43 mouse cellular contexts compared by ENCODE assay signal in the genomic region with DNA sequence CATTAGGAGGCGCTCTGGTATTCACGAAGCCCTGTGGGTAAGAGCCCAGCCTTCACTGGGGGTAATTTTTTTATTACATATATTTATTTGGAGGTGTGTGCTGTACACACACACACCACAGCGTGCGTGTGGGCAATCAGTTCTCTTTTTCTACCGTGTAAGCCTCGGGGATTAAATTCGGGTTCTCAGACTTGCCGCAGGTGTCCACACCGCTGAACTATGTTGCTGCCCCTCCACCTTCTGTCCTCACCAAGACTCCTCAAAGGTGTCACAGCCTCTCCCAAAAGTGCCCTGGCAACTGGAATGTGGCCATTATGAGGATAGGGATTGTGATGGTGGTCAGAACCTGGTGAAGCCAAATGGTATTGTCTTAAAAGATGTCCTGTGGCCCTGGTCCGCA. TPM values are rescaled to one million over a fixed set of nuclear protein-coding genes. Genes with fewer than 3 reads are reported as not detected.
"Had no signal": no experiment of that assay in that cellular context is flagged by ENCODE, and none has a peak within 500 bp of the region (broad histone marks: within the 10 kb centered on the region; RNA-seq: fewer than 3 reads in every experiment).

A gene (plus strand): TSS at position 301 of the 400 bp plus-strand sequence.

- H3K27ac ChIP-seq: gastrocnemius, adult 2 months; heart, embryonic 13.5 days; heart, embryonic 15.5 days; hindbrain, embryonic 13.5 days; hindbrain, embryonic 15.5 days; hindbrain, postnatal 0 days; kidney, embryonic 15.5 days; kidney, postnatal 0 days; limb, embryonic 13.5 days; limb, embryonic 15.5 days; liver, embryonic 12.5 days had no signal

- H3K36me3 ChIP-seq: heart, embryonic 13.5 days; heart, embryonic 15.5 days; hindbrain, embryonic 13.5 days; hindbrain, embryonic 15.5 days; kidney, embryonic 15.5 days; limb, embryonic 13.5 days; limb, embryonic 15.5 days; liver, embryonic 12.5 days had no signal

- H3K4me1 ChIP-seq: heart, embryonic 13.5 days; heart, embryonic 15.5 days; hindbrain, embryonic 13.5 days; hindbrain, embryonic 15.5 days; limb, embryonic 13.5 days; limb, embryonic 15.5 days; liver, embryonic 12.5 days had no signal

- H3K4me3 ChIP-seq: gastrocnemius, adult 2 months; heart, embryonic 13.5 days; heart, embryonic 15.5 days; hindbrain, embryonic 13.5 days; hindbrain, embryonic 15.5 days; kidney, embryonic 15.5 days; limb, embryonic 13.5 days; limb, embryonic 15.5 days; liver, embryonic 12.5 days had no signal

- DNase-seq: gastrocnemius, adult 2 months; gastrocnemius, postnatal 10 days; gastrocnemius, postnatal 25 days; heart, adult 18-20 months; heart, postnatal 14 days; heart, postnatal 36 days; kidney, adult 11 months; kidney, adult 2 months; kidney, adult 9 months; kidney, postnatal 14 days; kidney, postnatal 36 days; layer of hippocampus, adult 9-11 months; layer of hippocampus, postnatal 36 days; left cerebral cortex, postnatal 4 days had no signal

- H3K27me3 ChIP-seq: heart, embryonic 13.5 days; heart, embryonic 15.5 days; hindbrain, embryonic 13.5 days; hindbrain, embryonic 15.5 days; kidney, embryonic 15.5 days; limb, embryonic 13.5 days; limb, embryonic 15.5 days had no signal

RNA-seq across cellular contexts. Expression of the gene that starts here (rescaled TPM):
- total RNA-seq: gastrocnemius, adult 2 months; gastrocnemius, postnatal 10 days; gastrocnemius, postnatal 25 days; gastrocnemius, postnatal 4 days; granulocyte monocyte progenitor cell, adult 5-6 weeks; heart, adult 18-20 months; heart, adult 8-10 months; heart, postnatal 14 days; heart, postnatal 36 days; hematopoietic stem cell, adult 5-6 weeks; hindbrain, postnatal 0 days; layer of hippocampus, adult 18-20 months; layer of hippocampus, postnatal 14 days; layer of hippocampus, postnatal 36 days; left cerebral cortex, adult 18-20 months; left cerebral cortex, adult 8-10 months; left cerebral cortex, postnatal 10 days; left cerebral cortex, postnatal 25 days; left cerebral cortex, postnatal 4 days; liver, adult 2 months had no signal
- polyA plus RNA-seq: frontal cortex, adult 2 months; heart, embryonic 11.5 days; heart, embryonic 13.5 days; heart, embryonic 15.5 days; heart, postnatal 0 days; hindbrain, embryonic 11.5 days; hindbrain, embryonic 13.5 days; hindbrain, embryonic 15.5 days; hindbrain, postnatal 0 days; intestine, embryonic 14.5 days; intestine, embryonic 16.5 days; kidney, adult 2 months; kidney, embryonic 15.5 days; kidney, postnatal 0 days; large intestine, adult 2 months; limb, embryonic 11.5 days; limb, embryonic 13.5 days; limb, embryonic 15.5 days; liver, adult 2 months; liver, embryonic 12.5 days had no signal
